Mouse (Mus musculus): Measurements from ENCODE around the gene Btbd10.
A peak's percentile ranks its signal among the peaks of the same experiment; 100 is the strongest.

The Btbd10 gene

GRCm38 (mm10) chr7:113368746-113369619, at the start of gene Btbd10:
Gene Btbd10, minus strand, starts transcription at chr7:113369392.
- peak; percentile 97 for DNase-seq

- no peak for DNase-seq
Observed at GRCm38 (mm10) chr7:113416536-113416935, 47.3 kb upstream of the Btbd10 start.

GRCm38 (mm10) chr7:113415256-113415655, 46.1 kb upstream of the Btbd10 start:
- no peak for DNase-seq

- DNase-seq: no peak
Observed at GRCm38 (mm10) chr7:113408712-113409111, 39.5 kb upstream of the Btbd10 start.

- peak; percentile 42 for DNase-seq
Observed at GRCm38 (mm10) chr7:113398083-113398482, 28.9 kb upstream of the Btbd10 start.

- DNase-seq: no peak
Observed at GRCm38 (mm10) chr7:113396661-113397060, 27.5 kb upstream of the Btbd10 start.

- no peak for DNase-seq
Observed at GRCm38 (mm10) chr7:113391619-113392018, 22.4 kb upstream of the Btbd10 start.

- DNase-seq: no peak
Observed at GRCm38 (mm10) chr7:113388470-113388869, 19.3 kb upstream of the Btbd10 start, which contains the start of gene Pth. Gene Pth, minus strand, starts transcription at chr7:113388570.

GRCm38 (mm10) chr7:113377875-113378658, 8.9 kb upstream of the Btbd10 start:
- DNase-seq: peak; percentile 61

GRCm38 (mm10) chr7:113372682-113373081, 3.5 kb upstream of the Btbd10 start:
- no peak for DNase-seq

GRCm38 (mm10) chr7:113369620-113370340, 588 bp upstream of the Btbd10 start:
- peak; percentile 83 for DNase-seq

- no peak for DNase-seq
Observed at GRCm38 (mm10) chr7:113367440-113367839, 1.8 kb downstream of the Btbd10 start.

GRCm38 (mm10) chr7:113349089-113349488, 20.1 kb downstream of the Btbd10 start:
- no peak for DNase-seq

- no peak for DNase-seq
Observed at GRCm38 (mm10) chr7:113347694-113348093, 21.5 kb downstream of the Btbd10 start.

- DNase-seq: peak; percentile 90
Observed at GRCm38 (mm10) chr7:113347271-113347670, 21.9 kb downstream of the Btbd10 start.

- DNase-seq: no peak
Observed at GRCm38 (mm10) chr7:113335250-113335649, 33.9 kb downstream of the Btbd10 start.

- DNase-seq: peak; percentile 56
Observed at GRCm38 (mm10) chr7:113334036-113334435, 35.2 kb downstream of the Btbd10 start.

- DNase-seq: no peak
Observed at GRCm38 (mm10) chr7:113320128-113320527, 49.1 kb downstream of the Btbd10 start.

GRCm38 (mm10) chr7:113311784-113312183, 57.4 kb downstream of the Btbd10 start:
- DNase-seq: peak; percentile 69

GRCm38 (mm10) chr7:113310136-113310535, 59.1 kb downstream of the Btbd10 start:
- DNase-seq: no peak

- DNase-seq: no peak
Observed at GRCm38 (mm10) chr7:113297813-113298212, 71.4 kb downstream of the Btbd10 start.

GRCm38 (mm10) chr7:113295077-113295890, 73.9 kb downstream of the Btbd10 start:
- DNase-seq: no peak

Data from right cerebral cortex, adult 18-20 months (tissue).